Mouse (Mus musculus) stomach, postnatal 0 days (tissue): ENCODE measurements at regions not wholly inside any gene's neighbourhood (a gene's known extent, or its start where the extent isn't known, plus 50 kb on each side); places are given as distances from the start of the nearest gene placed in this dataset.

Experiments
- ATAC-seq: fragments of 200-750 bp; cut with Nextera tagmentation; 2 replicates; pipeline ENCODE4 v1.8.0; 2017; ENCODE audit not compliant: low FRiP score, low TSS enrichment
- DNase-seq: peaks from one replicate; pipeline ENCODE4 v3.0.0-alpha.2; 2016; ENCODE audit warnings: low spot score
- H3K27ac ChIP-seq: fragments of 300-500 bp; sonication (generic); replicated peaks from 2 replicates; pipeline ENCODE4 v1.5.1; 2014; ENCODE audit warnings: mild to moderate bottlenecking, control low read depth
- H3K27me3 ChIP-seq: fragments of 300-500 bp; sonication (generic); 2 replicates; pipeline ENCODE4 v1.6.1; 2014; ENCODE audit warnings: low read length; ENCODE audit not compliant: control insufficient read depth, insufficient read depth
- H3K36me3 ChIP-seq: fragments of 300-500 bp; sonication (generic); 2 replicates; pipeline ENCODE4 v1.6.1; 2014; ENCODE audit warnings: low read length, mixed read lengths; ENCODE audit not compliant: control insufficient read depth, insufficient read depth
- H3K4me1 ChIP-seq: fragments of 300-500 bp; sonication (generic); replicated peaks from 2 replicates; pipeline ENCODE4 v1.6.1; 2014; ENCODE audit warnings: antibody characterized with exemption; ENCODE audit not compliant: control insufficient read depth, insufficient read depth
- H3K4me2 ChIP-seq: fragments of 300-500 bp; sonication (generic); replicated peaks from 2 replicates; pipeline ENCODE4 v1.6.1; 2014; ENCODE audit warnings: low read depth, mild to moderate bottlenecking, control low read depth, moderate library complexity
- H3K4me3 ChIP-seq: fragments of 300-500 bp; sonication (generic); 2 replicates; pipeline ENCODE4 v1.5.1; 2014; ENCODE audit warnings: low read depth, low read length, control low read depth
- H3K9ac ChIP-seq: fragments of 300-500 bp; sonication (generic); 2 replicates; pipeline ENCODE4 v1.6.1; 2014; ENCODE audit warnings: mild to moderate bottlenecking, low read length, control low read depth, mixed read lengths
- H3K9me3 ChIP-seq: fragments of 300-500 bp; sonication (generic); 2 replicates; pipeline ENCODE4 v1.6.1; 2016; ENCODE audit warnings: low read length; ENCODE audit not compliant: control insufficient read depth
- CTCF ChIP-seq: IDR thresholded peaks from 2 replicates; pipeline ENCODE4 v1.5.1; 2016; ENCODE audit warnings: antibody characterized with exemption, low read depth, mild to moderate bottlenecking, moderate library complexity
- EP300 ChIP-seq: optimal IDR thresholded peaks from 2 replicates; pipeline ENCODE3; 2016; ENCODE audit warnings: antibody characterized with exemption
- WGBS: fragments of 180-500 bp; shearing (Covaris S2); extraction: QIAGEN DNeasy Blood & Tissue Kit; methylation state at CpG from one replicate; pipeline ENCODE4 v1.1.7; 2014; 5-methylcytosine and 5-hydroxymethylcytosine counted together

DNA sequence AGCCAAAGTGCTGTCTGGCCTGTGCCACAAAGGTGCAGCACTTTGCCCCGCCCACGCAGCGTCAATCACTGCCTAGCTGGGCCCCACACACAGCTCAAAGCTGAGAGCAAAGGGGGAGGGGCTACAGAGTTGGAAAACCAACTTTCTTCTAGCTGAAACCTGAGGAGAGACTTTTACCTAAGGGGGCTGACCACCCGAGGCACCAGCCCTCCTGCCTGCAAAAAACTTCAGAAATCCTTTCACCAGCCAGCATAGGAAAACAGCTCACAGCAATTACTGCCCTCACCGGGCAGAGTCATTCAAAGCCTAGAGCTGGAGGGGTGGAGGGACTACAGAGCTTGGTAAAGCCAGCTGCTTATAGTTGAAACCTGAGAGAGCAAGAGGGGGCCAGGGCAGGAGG is 74.6 kb upstream of the Pabpc5 start:
- Histone ChIP-seq H3K27ac (no peak overlapping the region), H3K27me3 (no peaks in the 10 kb centered on the region), H3K4me1 (no peaks in the 10 kb centered on the region), H3K4me2 (no peak overlapping the region), H3K9me3 (no peaks in the 10 kb centered on the region), H3K9ac (no peak overlapping the region), H3K36me3 (no peaks in the 10 kb centered on the region), H3K4me3 (no peak overlapping the region)
- DNase-seq (peak; percentile 26), ATAC-seq (no peak)
- TF ChIP-seq CTCF, result no peak
- no peak for TF ChIP-seq EP300
- 33% methylated on average over 5 of the region's 5 CpGs for WGBS
